Mouse (Mus musculus): ENCODE data around the gene 5730507C01Rik. TPM values are rescaled to one million over a fixed set of nuclear protein-coding genes. Genes with fewer than 3 reads are reported as not detected.
"Not testable (repeated sequence)": the region's sequence is repeated elsewhere in the genome, so short reads cannot be mapped to it uniquely, and the experiment has no call there.

Gene 5730507C01Rik
- 2.7 and 2.9 TPM in 2 replicates for polyA plus RNA-seq (2015; fragmentation: Nextera tagmentation; extraction: Ambion mirVana)

- 5% methylated on average over 22 of the region's 36 CpGs for WGBS
- Histone ChIP-seq H3K36me3 (ENCODE audit: control insufficient read depth, insufficient read depth, low read length) (no peaks in the 10 kb centered on the region), H3K4me1 (ENCODE audit: control insufficient read depth, insufficient read depth, low read depth, low read length) (no peaks in the 10 kb centered on the region), H3K27ac (ENCODE audit: low read depth, low read length) (no peak within 1 kb of the TSS), H3K9me3 (ENCODE audit: control insufficient read depth, low read length) (peaks cover 9% of the 10 kb centered on the region; the same call in 1 of the 2 replicates), H3K4me2 (ENCODE audit: low read length) (peak within 1 kb of the TSS; percentile 33), H3K9ac (ENCODE audit: low read depth, low read length) (peak within 1 kb of the TSS; percentile 43), H3K4me3 (ENCODE audit: low read length) (peak within 1 kb of the TSS; percentile 42), H3K27me3 (replicated peaks; ENCODE audit: control insufficient read depth, insufficient read depth, low read length) (no peaks in the 10 kb centered on the region)
- peak; percentile 93 for ATAC-seq
These were observed at the start of gene 5730507C01Rik for GRCm38 (mm10) chr12:18514171-18514570. TSS of gene 5730507C01Rik (plus strand) at chr12:18514510.

- Histone ChIP-seq H3K4me2 (ENCODE audit: low read length) (peak overlapping the region; percentile 33), H3K9ac (ENCODE audit: low read depth, low read length) (peak overlapping the region; percentile 43), H3K4me3 (ENCODE audit: low read length) (peak overlapping the region; percentile 42)
- WGBS, result 10% methylated on average over 38 of the region's 52 CpGs
- H3K27me3 ChIP-seq (replicated peaks; ENCODE audit: control insufficient read depth, insufficient read depth, low read length); ATAC-seq; H3K36me3 ChIP-seq (ENCODE audit: control insufficient read depth, insufficient read depth, low read length); H3K4me1 ChIP-seq (ENCODE audit: control insufficient read depth, insufficient read depth, low read depth, low read length); H3K27ac ChIP-seq (ENCODE audit: low read depth, low read length); H3K9me3 ChIP-seq (ENCODE audit: control insufficient read depth, low read length): not testable (repeated sequence)
These were observed 306 bp downstream of the 5730507C01Rik start for GRCm38 (mm10) chr12:18514616-18515015.

DNA sequence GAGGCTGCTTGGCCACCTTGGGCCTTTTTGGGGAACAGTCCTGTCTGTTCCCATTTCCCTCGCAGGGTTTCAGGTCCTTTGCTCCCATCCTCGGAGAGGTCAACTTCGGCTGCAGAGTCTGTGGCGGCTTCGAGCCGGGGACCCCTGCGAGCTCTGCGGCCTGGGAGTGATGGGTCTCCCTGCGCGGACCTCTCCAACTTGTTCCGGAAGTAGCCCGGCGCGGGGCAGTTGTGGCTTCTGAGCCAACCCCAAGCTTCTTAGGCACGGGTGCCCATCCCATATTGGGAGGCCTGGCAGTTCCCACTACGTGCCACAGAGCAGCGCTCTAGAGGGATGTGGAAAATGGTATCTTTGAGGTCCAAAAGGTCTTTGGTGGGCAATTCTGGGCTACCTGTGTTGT is 767 bp downstream of the 5730507C01Rik start:
- WGBS, result 22% methylated on average over 17 of the region's 17 CpGs

More for the DNA sequence above, 767 bp downstream of the 5730507C01Rik start:
- peak overlapping the region; percentile 31 for H3K4me2 ChIP-seq (ENCODE audit: low read length)
- ATAC-seq; H3K4me1 ChIP-seq (ENCODE audit: control insufficient read depth, insufficient read depth, low read depth, low read length); H3K36me3 ChIP-seq (ENCODE audit: control insufficient read depth, insufficient read depth, low read length); H3K27me3 ChIP-seq (replicated peaks; ENCODE audit: control insufficient read depth, insufficient read depth, low read length); H3K9ac ChIP-seq (ENCODE audit: low read depth, low read length); H3K27ac ChIP-seq (ENCODE audit: low read depth, low read length); H3K9me3 ChIP-seq (ENCODE audit: control insufficient read depth, low read length): not testable (repeated sequence)
- H3K4me3 ChIP-seq (ENCODE audit: low read length), result peak overlapping the region; percentile 42

Measured in hindbrain, embryonic 16.5 days (tissue).